Mouse (Mus musculus): ENCODE measurements around the gene B3gnt6.

B3gnt6 gene

DNA sequence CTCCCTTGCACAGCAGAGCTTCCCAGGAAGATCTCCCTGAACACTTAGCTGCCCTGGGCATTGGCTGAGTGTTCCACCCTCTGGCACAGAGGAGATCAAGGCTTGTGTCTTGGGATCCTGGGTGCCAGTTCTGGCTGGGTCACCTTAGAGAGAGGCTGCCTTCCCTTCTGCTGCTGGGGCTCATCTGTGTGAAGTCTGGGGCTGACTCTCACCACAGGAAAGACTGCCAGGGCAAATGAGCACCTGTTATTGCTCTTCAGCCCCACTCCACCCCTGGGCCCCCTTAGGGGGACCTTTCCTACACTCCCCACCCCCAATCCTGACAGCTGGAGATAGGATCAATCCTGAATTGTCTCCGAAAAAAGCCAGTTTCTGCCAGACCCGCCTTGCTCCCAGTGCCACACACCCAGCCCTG is 22.2 kb downstream of the B3gnt6 start:
- peak in 1 of 2 experiments; percentile 19 for DNase-seq (ENCODE audit: low spot score in 2 of 2)

DNA sequence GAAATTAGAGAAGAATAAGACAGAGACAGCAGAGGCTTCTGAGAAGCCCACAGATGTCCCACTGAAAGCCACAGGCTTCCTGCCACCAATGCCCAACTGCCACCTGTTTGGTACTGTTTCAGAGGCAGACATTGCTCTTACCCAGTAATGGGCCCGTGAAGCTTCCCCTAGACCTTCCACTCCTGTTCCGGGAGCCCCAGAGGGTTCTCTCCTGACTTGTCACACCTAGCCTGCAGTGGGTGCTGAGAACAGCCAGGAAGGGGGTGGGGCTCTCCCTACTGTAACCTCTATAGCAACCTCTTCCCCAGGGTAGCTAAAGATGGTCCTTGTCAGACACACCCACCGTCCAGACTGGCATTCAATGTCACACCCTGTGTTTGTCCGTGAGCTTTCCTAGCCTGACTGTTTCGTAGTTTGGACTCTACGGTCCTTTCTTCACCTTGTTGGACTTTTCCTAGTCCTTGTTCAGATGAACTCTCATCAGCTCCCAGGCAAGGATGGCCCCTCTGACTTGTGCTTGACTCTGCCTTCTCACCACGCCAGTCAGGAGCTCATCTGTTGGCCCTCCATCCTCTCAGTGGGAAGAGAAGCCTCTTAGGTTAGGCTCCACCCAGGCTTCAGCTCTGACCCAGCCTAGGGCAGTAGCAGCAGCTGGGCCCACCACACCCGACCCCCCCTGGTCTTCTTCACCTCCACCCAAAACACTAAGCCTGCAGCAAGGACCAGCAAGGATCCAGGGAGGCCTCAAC is 22.8 kb downstream of the B3gnt6 start:
- DNase-seq (ENCODE audit: low spot score in 2 of 2) = no peak

DNA sequence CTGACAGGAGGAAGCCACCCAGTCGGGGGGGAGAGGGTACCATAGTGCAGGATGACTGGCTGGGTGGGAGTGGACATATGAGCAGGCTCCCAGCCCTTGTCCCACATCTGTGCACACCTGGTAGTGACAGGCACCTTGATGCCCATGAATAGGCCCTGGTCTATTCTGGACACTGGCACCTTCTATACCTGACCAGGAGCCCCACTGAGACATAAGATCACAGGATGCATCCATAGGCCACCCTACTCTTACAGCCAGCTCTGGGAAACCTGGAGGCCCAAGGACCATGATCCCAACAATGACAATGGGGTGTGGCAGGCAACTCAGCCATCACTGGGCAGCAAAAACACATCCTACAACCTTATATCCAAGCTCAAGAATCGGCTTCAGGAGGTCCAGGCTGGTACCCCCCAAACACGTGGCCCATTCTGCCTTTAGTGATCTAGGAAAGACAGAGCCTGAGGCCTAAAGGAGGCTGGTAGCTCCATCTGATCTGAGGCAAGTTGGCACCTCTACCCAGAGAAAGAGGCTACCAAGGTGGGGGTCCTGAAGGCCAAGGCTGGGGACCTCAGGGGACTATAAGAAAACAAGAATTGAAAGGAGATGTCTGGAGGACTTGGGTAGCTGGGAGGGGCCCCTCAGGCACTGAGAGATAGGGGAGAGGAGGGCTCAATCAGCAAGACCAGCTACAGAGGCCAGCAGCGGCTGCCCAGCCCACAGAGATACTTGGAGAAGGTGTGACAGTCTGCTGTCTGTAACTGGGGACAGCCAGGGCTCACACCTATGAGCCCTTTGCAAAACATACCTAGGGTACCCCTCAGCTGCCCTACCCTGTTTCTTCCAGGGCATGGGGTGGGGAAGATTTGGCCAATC is 24.2 kb downstream of the B3gnt6 start:
- DNase-seq (ENCODE audit: low spot score in 2 of 2) = no peak

DNA sequence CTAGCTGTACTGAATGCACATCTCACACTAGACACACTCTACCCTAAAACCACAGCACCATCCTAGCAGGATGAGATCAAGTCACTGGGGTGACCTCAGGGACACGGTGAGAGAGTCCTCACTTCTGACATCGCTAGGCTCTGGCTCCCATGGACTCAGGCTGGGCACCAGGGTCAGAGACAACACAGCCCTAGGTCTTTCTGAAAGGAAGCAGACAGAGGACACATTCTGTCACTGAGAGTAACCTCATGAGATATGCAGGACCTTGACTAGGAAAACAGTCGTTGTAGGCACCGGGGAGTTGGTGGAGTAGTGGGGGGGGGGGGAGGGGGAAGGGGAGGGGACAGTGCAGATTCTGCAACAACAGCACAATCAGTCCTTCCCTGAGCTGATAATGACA is 25.9 kb downstream of the B3gnt6 start:
- DNase-seq (ENCODE audit: low spot score in 2 of 2) = no peak

DNA sequence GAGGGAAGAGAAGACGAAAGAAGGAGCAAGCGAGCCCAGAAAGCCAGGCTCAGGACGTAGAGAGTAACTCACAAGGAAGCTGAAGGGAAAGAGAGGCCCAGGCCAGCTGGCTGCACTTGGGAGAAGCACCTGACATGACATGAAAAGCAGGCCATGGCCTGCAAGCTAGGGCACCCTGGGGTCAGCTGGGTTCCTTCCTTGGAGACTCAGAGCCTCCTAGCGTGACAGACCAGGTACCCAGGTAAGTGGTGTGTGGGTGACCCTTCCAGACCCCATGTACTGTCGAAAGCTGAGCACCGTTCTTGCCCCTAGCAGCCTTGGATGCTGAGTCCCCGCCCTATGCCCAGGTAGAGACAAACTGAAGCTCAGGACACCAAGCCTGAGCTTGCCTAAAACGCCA is 26.6 kb downstream of the B3gnt6 start:
- DNase-seq (ENCODE audit: low spot score in 2 of 2) = no peak

DNA sequence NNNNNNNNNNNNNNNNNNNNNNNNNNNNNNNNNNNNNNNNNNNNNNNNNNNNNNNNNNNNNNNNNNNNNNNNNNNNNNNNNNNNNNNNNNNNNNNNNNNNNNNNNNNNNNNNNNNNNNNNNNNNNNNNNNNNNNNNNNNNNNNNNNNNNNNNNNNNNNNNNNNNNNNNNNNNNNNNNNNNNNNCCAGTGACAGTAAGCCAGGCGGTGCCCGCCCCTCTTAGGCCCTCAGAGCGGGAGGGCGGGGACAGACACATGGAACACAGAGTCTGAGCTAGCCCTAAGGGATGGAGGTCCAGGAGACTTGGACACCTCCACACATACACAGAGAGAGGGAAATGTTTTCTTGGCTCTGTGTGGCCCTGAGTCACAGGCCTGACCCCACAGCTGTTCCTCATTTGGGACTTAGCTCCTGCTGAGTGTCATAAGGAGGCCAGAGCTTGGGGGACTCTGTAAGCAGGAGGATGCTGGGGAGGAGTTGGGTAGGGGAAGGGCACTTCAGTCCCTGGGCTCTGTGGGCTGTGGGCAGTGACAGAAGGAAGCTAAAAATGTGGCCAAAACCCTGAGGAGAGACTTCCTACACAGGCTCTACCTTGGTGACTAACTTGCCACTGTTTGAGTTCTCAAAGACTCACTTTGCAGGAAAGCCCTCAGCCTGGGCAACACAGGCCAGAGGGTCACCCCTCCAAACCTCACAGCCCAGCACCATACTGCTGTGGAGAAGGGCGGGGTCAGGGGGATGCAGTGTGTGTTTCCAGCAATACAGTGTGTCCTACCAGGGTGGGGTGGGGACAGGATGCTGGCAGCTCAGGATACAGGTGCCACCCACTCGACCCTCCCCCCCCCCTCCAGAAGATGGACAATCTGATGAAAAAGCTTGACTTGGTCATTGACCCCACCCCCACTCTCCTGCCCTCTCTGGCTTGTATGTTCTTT is 27.9 kb downstream of the B3gnt6 start:
- DNase-seq (ENCODE audit: low spot score in 2 of 2) = peak in 1 of 2 experiments; percentile 85

DNA sequence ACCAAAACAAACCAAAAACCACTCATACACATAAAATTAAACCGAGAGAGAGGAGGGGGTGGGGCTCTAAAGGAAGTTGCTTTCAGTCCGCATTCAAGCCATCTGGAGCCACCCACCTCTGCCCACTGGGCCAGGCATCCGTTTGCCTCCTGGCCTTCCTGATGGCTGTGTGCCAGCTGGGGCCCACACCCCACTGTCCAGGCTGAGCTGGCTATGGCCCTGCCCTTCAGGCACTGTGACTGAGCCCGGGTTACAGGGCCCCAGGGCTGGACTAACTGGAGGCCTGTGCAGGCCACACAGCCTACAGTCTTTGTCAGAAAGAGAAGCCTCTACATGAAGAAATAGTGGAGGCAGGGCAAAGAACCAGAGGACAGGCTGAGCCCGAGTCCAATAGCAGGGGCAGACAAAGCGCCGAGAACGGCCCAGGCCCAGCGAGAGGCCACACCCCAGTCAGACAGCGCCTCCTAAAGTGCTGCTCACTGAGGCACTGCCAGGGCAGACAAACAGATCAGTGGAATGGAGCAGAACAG is 34.2 kb downstream of the B3gnt6 start:
- DNase-seq (ENCODE audit: low spot score in 2 of 2) = peak; percentile 71 to 79

DNA sequence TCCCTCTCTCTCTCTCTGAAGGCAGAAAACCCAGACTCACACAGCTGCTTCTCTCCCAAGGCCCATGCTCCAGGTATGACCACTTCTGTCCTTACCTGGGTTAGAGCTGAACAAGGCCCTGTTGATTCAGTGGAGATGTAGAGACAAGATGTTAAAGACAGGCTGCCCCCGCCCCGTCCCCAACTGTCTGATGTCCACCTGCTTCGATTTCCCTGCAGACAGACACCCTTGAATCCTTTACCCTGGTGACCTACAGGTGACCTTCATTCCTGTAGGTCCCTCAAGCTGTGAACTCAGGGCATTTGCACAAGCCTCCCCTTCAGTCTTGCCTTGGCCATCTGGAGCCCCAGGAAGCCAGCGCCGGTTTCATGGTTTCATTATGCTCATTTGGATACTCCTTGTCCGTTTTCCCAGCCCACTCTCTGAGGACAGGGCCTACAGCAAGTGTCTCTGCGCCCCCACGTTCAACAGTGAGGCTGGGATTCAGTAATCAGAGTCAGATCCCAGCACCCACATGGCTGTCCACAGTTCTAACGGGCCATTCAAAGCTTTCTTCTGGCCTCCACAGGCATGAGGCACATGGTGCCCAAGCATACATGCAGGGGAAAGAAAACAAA is 34.8 kb downstream of the B3gnt6 start:
- DNase-seq (ENCODE audit: low spot score in 2 of 2) = no peak

DNA sequence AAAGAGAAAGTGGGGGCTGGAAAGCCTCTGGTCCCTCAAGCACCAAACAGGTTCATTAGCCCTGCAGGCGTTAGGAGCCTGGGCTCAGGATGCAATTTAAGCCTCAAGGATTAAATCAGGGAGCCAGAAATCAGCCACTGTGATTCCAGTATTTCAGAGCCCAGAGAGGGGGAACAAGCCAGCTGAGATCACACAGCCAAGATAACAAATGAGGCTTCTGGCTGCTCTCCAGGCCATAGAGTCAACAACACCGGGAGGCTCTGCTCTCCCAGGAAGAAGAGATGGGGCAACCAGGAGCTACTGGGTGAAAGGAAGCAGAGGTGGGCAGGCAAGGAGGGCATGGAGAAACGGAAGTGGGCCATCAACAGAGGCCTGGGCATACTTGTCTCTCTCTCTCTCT is 35.6 kb downstream of the B3gnt6 start:
- DNase-seq (ENCODE audit: low spot score in 2 of 2) = peak in 1 of 2 experiments; percentile 67

DNA sequence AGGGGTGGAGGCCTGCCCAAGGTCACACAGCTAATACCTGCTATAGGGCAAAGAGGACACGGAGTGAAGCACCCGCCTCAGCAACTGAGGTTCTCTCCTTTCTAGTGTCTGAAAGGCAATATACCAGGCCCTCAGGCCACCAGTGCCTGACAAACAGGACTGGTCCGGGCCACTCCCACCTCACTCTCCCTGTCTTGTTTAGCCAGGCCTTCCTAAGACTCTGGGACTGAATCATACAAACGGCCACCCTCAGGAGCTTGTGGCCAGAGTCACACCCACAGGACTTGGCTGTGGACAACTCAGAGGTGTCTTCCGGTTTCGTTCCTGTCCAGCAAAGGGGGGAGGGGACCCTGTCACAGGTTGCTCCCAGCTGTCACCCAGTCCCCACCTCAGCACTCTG is 37.0 kb downstream of the B3gnt6 start:
- peak in 1 of 2 experiments; percentile 51 for DNase-seq (ENCODE audit: low spot score in 2 of 2)

DNA sequence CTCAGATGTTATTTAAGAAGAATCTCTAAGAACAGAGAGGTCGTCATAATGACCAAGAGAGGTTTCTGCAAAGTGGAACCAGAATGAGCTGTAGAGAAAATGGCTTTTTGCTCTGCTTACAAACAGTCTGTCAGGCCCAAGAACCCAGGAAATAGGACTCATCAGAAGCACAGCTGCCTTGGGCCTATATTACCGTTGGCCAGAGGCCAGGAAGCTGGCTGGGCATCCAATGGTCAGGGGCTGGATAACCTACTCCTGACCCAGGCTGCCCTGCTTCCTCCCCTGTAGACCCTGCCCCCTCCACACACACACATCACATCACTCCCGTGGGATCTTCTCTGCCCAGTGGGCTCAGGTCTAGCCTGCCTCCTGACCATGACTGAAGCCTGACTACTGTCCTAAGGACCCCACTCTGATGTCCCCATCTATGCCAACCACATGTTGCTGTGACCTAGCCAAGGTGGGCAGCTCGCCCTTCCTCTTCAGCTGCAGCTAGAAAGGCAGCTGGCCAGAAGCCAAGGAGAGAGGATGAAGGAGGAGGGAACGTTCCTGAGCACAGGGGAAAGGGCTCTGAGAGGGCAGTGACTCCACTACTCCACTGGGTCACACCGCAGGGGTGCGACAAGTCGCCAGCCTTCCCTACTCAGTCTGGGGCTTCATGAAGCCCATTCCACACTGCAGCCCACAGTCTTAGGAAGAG is 39.1 kb downstream of the B3gnt6 start:
- no peak for DNase-seq (ENCODE audit: low spot score in 2 of 2)

DNA sequence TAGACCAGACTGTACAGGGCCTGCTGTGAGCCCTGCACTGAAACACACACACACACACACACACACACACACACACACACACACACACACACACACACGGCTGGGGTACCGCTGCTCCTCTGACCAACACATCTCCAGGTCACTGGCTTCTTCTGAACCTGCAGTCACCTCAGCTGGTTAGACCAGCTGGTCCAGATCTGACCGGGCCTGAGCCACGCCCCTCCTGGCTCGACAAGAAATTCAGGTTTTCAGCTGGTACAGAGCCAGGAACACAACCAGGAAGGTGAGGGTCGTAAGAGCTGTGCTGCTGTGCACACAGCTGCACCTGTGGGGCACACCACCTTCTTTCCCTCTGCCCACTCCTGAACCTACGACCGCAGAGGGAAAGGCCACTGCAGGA is 40.8 kb downstream of the B3gnt6 start:
- peak; percentile 85 to 86 for DNase-seq (ENCODE audit: low spot score in 2 of 2)

DNA sequence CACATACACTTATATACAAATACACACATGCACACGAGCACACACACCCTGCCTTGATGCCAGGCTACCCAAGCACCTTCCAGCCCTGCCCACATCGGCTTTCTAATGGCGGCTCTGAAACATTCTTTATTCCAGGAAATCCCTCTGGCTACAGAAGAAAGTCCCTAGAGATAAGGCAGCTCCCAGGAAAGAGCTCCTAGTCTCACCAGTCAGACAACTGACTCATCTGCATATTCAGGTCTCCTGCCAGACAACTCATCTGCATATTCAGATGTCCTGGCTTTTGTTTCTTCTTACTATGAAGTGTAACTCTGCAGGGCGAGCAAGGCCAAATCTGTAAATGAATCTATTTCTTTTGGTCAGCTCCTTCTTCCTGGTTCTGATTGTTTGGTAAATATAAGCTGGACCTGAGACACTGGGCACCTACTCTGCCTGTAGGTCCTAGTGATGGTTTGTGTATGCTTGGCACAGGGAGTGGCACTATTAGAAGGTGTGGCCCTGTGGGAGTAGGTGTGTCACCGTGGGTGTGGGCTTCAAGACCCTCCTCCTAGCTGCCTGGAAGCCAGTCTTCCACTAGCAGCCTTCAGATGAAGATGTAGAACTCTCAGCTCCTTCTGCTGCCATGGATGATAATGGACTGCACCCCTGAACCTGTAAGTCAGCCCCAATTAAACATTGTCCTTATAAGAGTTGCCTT is 41.5 kb downstream of the B3gnt6 start:
- no peak for DNase-seq (ENCODE audit: low spot score in 2 of 2)

DNA sequence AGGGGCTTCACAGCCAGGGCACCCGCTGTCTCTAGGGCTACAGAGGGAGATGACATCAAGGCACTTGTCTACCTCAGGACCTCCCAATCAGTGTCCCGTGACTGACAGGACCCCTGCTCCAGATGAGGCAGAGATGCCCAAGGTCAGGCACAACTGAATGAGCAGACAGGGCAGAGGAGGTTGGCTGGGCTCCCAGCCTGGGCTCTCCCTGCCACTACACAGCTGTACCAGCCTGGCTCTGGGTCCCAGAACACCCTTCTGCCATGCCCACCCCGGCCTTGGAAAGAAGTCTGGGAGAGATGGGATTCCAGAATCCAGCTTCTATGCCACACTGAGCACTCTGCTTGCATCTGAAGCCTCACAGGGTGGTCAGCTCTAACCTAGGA is 43.0 kb downstream of the B3gnt6 start:
- DNase-seq (ENCODE audit: low spot score in 2 of 2) = no peak

DNA sequence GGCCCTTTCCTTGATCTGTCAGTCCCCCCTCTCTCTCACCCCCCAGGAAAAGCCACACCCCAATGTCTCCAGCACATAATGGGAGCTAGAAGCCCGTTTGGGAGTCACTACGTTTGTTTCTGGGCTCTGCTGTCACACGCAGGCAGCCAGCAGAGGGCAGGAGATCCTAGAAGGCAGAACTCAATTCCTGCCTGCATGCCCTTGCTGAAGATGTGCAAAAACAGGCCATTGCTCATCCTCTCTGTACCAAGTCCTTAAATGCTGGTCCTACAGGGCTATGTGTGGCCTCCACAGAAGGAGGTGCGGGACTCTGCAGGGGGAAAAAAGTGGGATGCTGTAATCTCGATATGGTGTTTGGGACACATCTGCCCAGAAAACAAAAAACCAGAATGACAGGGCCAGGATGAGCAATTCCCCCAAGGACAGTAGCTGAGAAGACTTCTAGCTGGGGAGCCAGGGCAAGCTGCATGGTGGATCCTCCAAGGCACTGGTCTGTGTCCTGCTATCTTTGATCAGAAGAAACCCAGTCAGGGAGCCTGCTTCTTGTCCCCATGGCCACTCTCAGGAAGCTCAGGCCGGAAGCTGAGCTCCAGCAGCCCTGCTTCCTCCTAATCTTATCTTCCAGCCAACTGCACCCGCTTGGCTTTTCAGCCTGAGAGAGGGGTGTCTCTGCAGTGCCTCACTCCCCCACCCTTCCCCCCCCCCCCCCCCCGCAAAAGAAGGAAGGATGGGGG is 43.6 kb downstream of the B3gnt6 start:
- DNase-seq (ENCODE audit: low spot score in 2 of 2) = no peak

DNA sequence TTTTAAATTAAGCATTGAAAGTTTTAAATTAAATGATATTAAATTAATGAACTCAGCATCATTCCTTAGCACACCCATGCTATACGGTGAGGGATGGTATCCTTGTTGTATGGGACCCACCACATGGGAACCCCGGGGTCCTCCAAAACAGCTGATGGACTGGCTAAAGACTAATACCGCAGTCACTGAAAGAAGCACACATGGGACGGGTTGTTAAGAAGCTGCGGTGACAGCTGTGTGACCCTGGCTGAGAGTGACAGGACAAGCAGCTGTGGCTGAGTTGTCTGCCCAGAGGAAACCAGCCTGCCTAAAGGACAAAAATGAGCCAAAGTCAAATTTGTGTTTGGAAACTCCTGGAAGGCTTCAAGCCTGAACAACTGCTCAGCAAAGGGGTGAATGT is 45.4 kb downstream of the B3gnt6 start:
- DNase-seq (ENCODE audit: low spot score in 2 of 2) = no peak

DNA sequence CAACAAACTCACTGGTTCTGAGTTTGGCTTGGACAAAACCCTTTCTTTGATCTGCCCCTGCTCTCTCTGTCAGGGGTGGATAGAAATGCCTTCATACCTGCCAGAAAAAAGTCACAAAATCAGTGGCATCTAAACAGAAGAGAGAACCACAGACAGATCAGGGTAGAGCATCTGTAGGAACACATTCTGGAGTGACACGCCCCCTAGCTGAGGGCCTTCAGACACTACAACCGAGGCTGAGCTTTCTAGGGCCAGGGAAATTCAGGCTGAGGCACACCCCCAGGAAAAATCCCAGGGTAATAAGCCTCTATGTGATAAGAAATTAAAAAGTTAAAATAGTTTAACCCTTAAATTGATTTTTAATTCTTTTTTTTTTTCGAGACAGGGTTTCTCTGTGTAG is 45.9 kb downstream of the B3gnt6 start:
- DNase-seq (ENCODE audit: low spot score in 2 of 2) = no peak

DNA sequence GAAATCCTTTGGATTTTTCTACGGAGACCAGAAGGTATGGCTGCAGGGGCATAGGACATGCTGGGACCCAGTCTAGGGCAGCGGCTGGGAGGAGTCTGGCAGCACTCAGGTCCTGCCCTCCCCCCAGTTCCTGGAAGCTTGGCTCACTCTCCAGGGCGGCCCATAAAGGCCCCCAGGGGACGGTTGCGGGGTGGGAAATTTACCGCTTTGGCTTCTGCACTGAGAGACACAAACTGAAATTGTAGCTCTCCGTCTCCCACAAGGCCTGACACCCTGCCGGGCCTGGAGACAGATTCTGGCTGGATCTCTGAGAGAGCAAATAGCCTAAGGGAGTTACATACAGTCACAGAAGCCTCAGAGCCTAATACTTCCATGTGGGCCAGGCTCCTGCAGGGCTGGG is 46.9 kb downstream of the B3gnt6 start:
- no peak for DNase-seq (ENCODE audit: low spot score in 2 of 2)

DNA sequence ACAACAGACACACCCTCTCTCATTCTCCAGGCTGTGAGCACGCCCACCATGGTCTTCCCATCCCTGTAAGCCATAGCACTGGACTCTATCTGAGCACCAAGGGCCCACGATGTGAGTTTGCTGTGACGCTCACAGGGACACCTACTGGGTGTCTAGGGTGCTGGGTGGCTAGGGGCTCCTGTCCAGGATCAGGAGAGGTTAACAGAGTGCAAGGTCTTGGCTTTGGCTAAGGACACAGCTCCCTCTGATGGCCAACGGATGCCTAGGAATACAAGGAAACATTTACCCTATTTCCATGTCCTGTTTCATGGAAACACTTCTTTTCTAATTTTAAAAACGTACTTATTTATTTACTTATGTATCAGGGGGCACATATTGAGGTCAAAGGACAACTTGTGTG is 48.8 kb downstream of the B3gnt6 start:
- DNase-seq (ENCODE audit: low spot score in 2 of 2) = no peak

Data from urinary bladder, adult 18-20 months (tissue).